In genomic region chr11:103266729-103267345, GRCm38 (mm10) we compare ENCODE assay signal across 7 mouse cellular contexts. TPM values are rescaled to one million over a fixed set of nuclear protein-coding genes. Genes with fewer than 3 reads are reported as not detected.
A peak's percentile ranks its signal among the peaks of the same experiment; 100 is the strongest.
DNase-seq lines count a peak whose midpoint lies in the region; ATAC-seq and TF ChIP-seq lines count a peak whose summit lies in the region.

No protein-coding gene starts in this region.

- H3K9ac ChIP-seq in forebrain, embryonic 12.5 days = peak overlapping the region; percentile 76
- peak overlapping the region; percentile 76 for H3K9ac ChIP-seq in liver, embryonic 11.5 days (ENCODE audit: low read depth, low read length)
- peak overlapping the region; percentile 88 for H3K9ac ChIP-seq in stomach, embryonic 16.5 days (ENCODE audit: low read length)

- H3K4me3 ChIP-seq in spleen, adult 2 months (ENCODE audit: extremely low read depth, insufficient read depth, insufficient read length) = peak overlapping the region; percentile 81
- peak overlapping the region; percentile 69 for H3K4me3 ChIP-seq in forebrain, embryonic 12.5 days (replicated peaks)
- H3K4me3 ChIP-seq in liver, embryonic 11.5 days (ENCODE audit: low read depth, low read length) = peak overlapping the region; percentile 67
- H3K4me3 ChIP-seq in stomach, embryonic 16.5 days (replicated peaks; ENCODE audit: low read length) = peak overlapping the region; percentile 76

- no peak; the same call in 1 of the 2 replicates for TF ChIP-seq POLR2A in spleen, adult 2 months (IDR thresholded peaks at IDR 0.05; ENCODE audit: low read depth, low read length)

- H3K4me2 ChIP-seq in forebrain, embryonic 12.5 days = peak overlapping the region; percentile 67
- peak overlapping the region; percentile 98 for H3K4me2 ChIP-seq in liver, embryonic 11.5 days
- H3K4me2 ChIP-seq in stomach, embryonic 16.5 days (ENCODE audit: low read depth, low read length) = peak overlapping the region; percentile 82

- under 1% methylated on average over 42 of the region's 42 CpGs for WGBS in spleen, adult 2 months
- under 1% methylated on average over 42 of the region's 42 CpGs for WGBS in forebrain, embryonic 12.5 days
- 1% methylated on average over 42 of the region's 42 CpGs for WGBS in liver, embryonic 11.5 days
- WGBS in stomach, embryonic 16.5 days = under 1% methylated on average over 42 of the region's 42 CpGs

- H3K27ac ChIP-seq in spleen, adult 2 months (ENCODE audit: insufficient read depth, low read length) = peak overlapping the region; percentile 81
- peak overlapping the region; percentile 94 for H3K27ac ChIP-seq in forebrain, embryonic 12.5 days
- H3K27ac ChIP-seq in liver, embryonic 11.5 days (ENCODE audit: low read depth, low read length) = peak overlapping the region; percentile 57
- peak overlapping the region; percentile 77 for H3K27ac ChIP-seq in stomach, embryonic 16.5 days (ENCODE audit: low read length)

- DNase-seq in spleen, adult 2 months (ENCODE audit: low read depth in 1 of 2, low spot score in 2 of 2) = peak in 1 of 2 experiments; percentile 32
- no peak for DNase-seq in spleen, postnatal 36 days (ENCODE audit: low spot score in 2 of 2)
- no peak for DNase-seq in liver, embryonic 11.5 days (ENCODE audit: low spot score)
- no peak for DNase-seq in spleen, postnatal 14 days (ENCODE audit: low spot score in 2 of 2)
- DNase-seq in cerebellum, postnatal 36 days = no peak

- no peaks in the 10 kb centered on the region for H3K27me3 ChIP-seq in spleen, adult 2 months (ENCODE audit: control insufficient read depth, insufficient read depth, low read length)
- H3K27me3 ChIP-seq in forebrain, embryonic 12.5 days = no peaks in the 10 kb centered on the region
- H3K27me3 ChIP-seq in liver, embryonic 11.5 days (replicated peaks; ENCODE audit: control insufficient read depth, insufficient read depth, low read length) = no peaks in the 10 kb centered on the region
- no peaks in the 10 kb centered on the region for H3K27me3 ChIP-seq in stomach, embryonic 16.5 days (ENCODE audit: control insufficient read depth, insufficient read depth, low read length)

- TF ChIP-seq CTCF in spleen, adult 2 months (IDR thresholded peaks at IDR 0.05; ENCODE audit: extremely low read depth, insufficient read depth, insufficient read length, insufficient replicate concordance) = no peak

- no peaks in the 10 kb centered on the region for H3K36me3 ChIP-seq in spleen, adult 2 months (ENCODE audit: control insufficient read depth, insufficient read depth, low read length)
- no peaks in the 10 kb centered on the region for H3K36me3 ChIP-seq in forebrain, embryonic 12.5 days (replicated peaks)
- no peaks in the 10 kb centered on the region for H3K36me3 ChIP-seq in liver, embryonic 11.5 days (ENCODE audit: control insufficient read depth, insufficient read depth, low read length)
- H3K36me3 ChIP-seq in stomach, embryonic 16.5 days (ENCODE audit: control insufficient read depth, insufficient read depth, low read length) = no peaks in the 10 kb centered on the region

- H3K4me1 ChIP-seq in spleen, adult 2 months (ENCODE audit: control insufficient read depth, insufficient read depth, insufficient read length) = peaks cover 12% of the 10 kb centered on the region; the same call in 1 of the 2 replicates
- peaks cover 58% of the 10 kb centered on the region for H3K4me1 ChIP-seq in forebrain, embryonic 12.5 days
- H3K4me1 ChIP-seq in liver, embryonic 11.5 days (replicated peaks; ENCODE audit: control insufficient read depth, insufficient read depth, low read length) = peaks cover 23% of the 10 kb centered on the region
- peaks cover 42% of the 10 kb centered on the region for H3K4me1 ChIP-seq in stomach, embryonic 16.5 days (ENCODE audit: control insufficient read depth, insufficient read depth, low read length)

- ATAC-seq in forebrain, embryonic 12.5 days (ENCODE audit: low FRiP score) = no peak
- ATAC-seq in liver, embryonic 11.5 days (replicated peaks; ENCODE audit: low FRiP score) = no peak; the same call in 1 of the 2 replicates
- ATAC-seq in stomach, embryonic 16.5 days (ENCODE audit: insufficient read depth, low FRiP score) = no peak

- no peaks in the 10 kb centered on the region for H3K9me3 ChIP-seq in forebrain, embryonic 12.5 days
- no peaks in the 10 kb centered on the region for H3K9me3 ChIP-seq in liver, embryonic 11.5 days (ENCODE audit: control insufficient read depth, low read length)
- no peaks in the 10 kb centered on the region for H3K9me3 ChIP-seq in stomach, embryonic 16.5 days (replicated peaks; ENCODE audit: control insufficient read depth, low read length)

RNA-seq across cellular contexts. Expression of gene Map3k14, which starts 0.4 kb away (rescaled TPM):
- polyA plus RNA-seq in spleen, adult 2 months (2012; rRNA removed) = 49.6 and 57.7 TPM in 2 replicates
- polyA plus RNA-seq in forebrain, embryonic 12.5 days (2016; fragmentation: Nextera tagmentation; extraction: Ambion mirVana) = 4.6 and 4.7 TPM in 2 replicates
- 1.1 and 1.6 TPM in 2 replicates for polyA plus RNA-seq in liver, embryonic 11.5 days (2014; fragmentation: Nextera tagmentation; extraction: Ambion mirVana)
- polyA plus RNA-seq in stomach, embryonic 16.5 days (2015; fragmentation: Nextera tagmentation; extraction: Ambion mirVana) = 4.2 and 4.9 TPM in 2 replicates

RNA-seq across cellular contexts. Expression of gene Spata32, which starts 48.6 kb away (rescaled TPM):
- not detected in 2 replicates for polyA plus RNA-seq in spleen, adult 2 months (2012; rRNA removed)
- polyA plus RNA-seq in forebrain, embryonic 12.5 days (2016; fragmentation: Nextera tagmentation; extraction: Ambion mirVana) = not detected in 2 replicates
- not detected in 2 replicates for polyA plus RNA-seq in liver, embryonic 11.5 days (2014; fragmentation: Nextera tagmentation; extraction: Ambion mirVana)
- not detected in 2 replicates for polyA plus RNA-seq in stomach, embryonic 16.5 days (2015; fragmentation: Nextera tagmentation; extraction: Ambion mirVana)

RNA-seq across cellular contexts. Expression of gene 1700023F06Rik, which starts 58.5 kb away (rescaled TPM):
- not detected in 2 replicates for polyA plus RNA-seq in spleen, adult 2 months (2012; rRNA removed)
- polyA plus RNA-seq in forebrain, embryonic 12.5 days (2016; fragmentation: Nextera tagmentation; extraction: Ambion mirVana) = 0.33 and 0.64 TPM in 2 replicates
- polyA plus RNA-seq in liver, embryonic 11.5 days (2014; fragmentation: Nextera tagmentation; extraction: Ambion mirVana) = 0.15 TPM in 1 of 2 replicates, not detected in the other
- 0.67 and 0.83 TPM in 2 replicates for polyA plus RNA-seq in stomach, embryonic 16.5 days (2015; fragmentation: Nextera tagmentation; extraction: Ambion mirVana)
